Mouse (Mus musculus) liver, embryonic 16.5 days (tissue): ENCODE data around the gene Nicn1. TPM values are rescaled to one million over a fixed set of nuclear protein-coding genes. Genes with fewer than 3 reads are reported as not detected.

Experiments
- polyA plus RNA-seq: library from polyadenylated mRNA; unstranded; fragments of >200 nt; fragmentation: Nextera tagmentation; extraction: Ambion mirVana; gene quantifications from 2 replicates; pipeline ENCODE4 v1.2.1, GENCODE M21; 2015

Gene Nicn1
- polyA plus RNA-seq, 1 experiment from 2014 or later: 7.6 TPM

Other genes starting within 250 kb of the Nicn1 start
- 12.9 and 13.8 TPM in 2 replicates for gene Gmppb, start 241.2 kb upstream of the Nicn1 start, polyA plus RNA-seq
- 1.6 and 2.1 TPM in 2 replicates for gene Amigo3, start 237.3 kb upstream of the Nicn1 start, polyA plus RNA-seq
- 52.5 and 62.0 TPM in 2 replicates for gene Mst1, start 210.0 kb upstream of the Nicn1 start, polyA plus RNA-seq
- 92.7 and 106 TPM in 2 replicates for gene Rnf123, start 207.1 kb upstream of the Nicn1 start, polyA plus RNA-seq
- 167 and 172 TPM in 2 replicates for gene Apeh, start 195.8 kb upstream of the Nicn1 start, polyA plus RNA-seq
- 1.0 and 1.2 TPM in 2 replicates for gene Bsn, start 100.0 kb upstream of the Nicn1 start, polyA plus RNA-seq
- gene Dag1, start 26.5 kb upstream of the Nicn1 start, polyA plus RNA-seq: 17.0 and 20.4 TPM in 2 replicates
- 14.4 and 15.0 TPM in 2 replicates for gene Amt, start 6.4 kb downstream of the Nicn1 start, polyA plus RNA-seq
- 190 and 213 TPM in 2 replicates for gene Rhoa, start 15.7 kb downstream of the Nicn1 start, polyA plus RNA-seq
- gene Tcta, start 15.7 kb downstream of the Nicn1 start, polyA plus RNA-seq: 14.9 and 15.2 TPM in 2 replicates
- gene Gpx1, start 48.5 kb downstream of the Nicn1 start, polyA plus RNA-seq: 5,943 and 6,062 TPM in 2 replicates
- 61.7 and 68.8 TPM in 2 replicates for gene Usp4, start 57.4 kb downstream of the Nicn1 start, polyA plus RNA-seq
- 0.60 and 0.70 TPM in 2 replicates for gene 1700102P08Rik, start 102.4 kb downstream of the Nicn1 start, polyA plus RNA-seq
- 0.08 and 0.15 TPM in 2 replicates for gene Ccdc36, start 138.1 kb downstream of the Nicn1 start, polyA plus RNA-seq
- gene BC048562, start 146.1 kb downstream of the Nicn1 start, polyA plus RNA-seq: not detected in 2 replicates
- gene Ccdc71, start 170.1 kb downstream of the Nicn1 start, polyA plus RNA-seq: 17.4 and 19.8 TPM in 2 replicates
- gene Klhdc8b, start 171.2 kb downstream of the Nicn1 start, polyA plus RNA-seq: 13.3 and 14.8 TPM in 2 replicates
- 9.7 and 10.7 TPM in 2 replicates for gene Lamb2, start 189.3 kb downstream of the Nicn1 start, polyA plus RNA-seq
- gene Usp19, start 200.2 kb downstream of the Nicn1 start, polyA plus RNA-seq: 25.7 and 28.6 TPM in 2 replicates
- 47.0 and 51.4 TPM in 2 replicates for gene Qars, start 217.3 kb downstream of the Nicn1 start, polyA plus RNA-seq
- gene Qrich1, start 226.4 kb downstream of the Nicn1 start, polyA plus RNA-seq: 42.7 and 44.2 TPM in 2 replicates